Mouse (Mus musculus) hindbrain, embryonic 13.5 days (tissue): ENCODE measurements around the gene Klrb1c. TPM values are rescaled to one million over a fixed set of nuclear protein-coding genes. Genes with fewer than 3 reads are reported as not detected.
"Not testable (repeated sequence)": the region's sequence is repeated elsewhere in the genome, so short reads cannot be mapped to it uniquely, and the experiment has no call there.

Experiments
- ATAC-seq: fragments of 200-750 bp; cut with Nextera tagmentation; 2 replicates; pipeline ENCODE4 v1.8.0; 2017; ENCODE audit warnings: moderate TSS enrichment; ENCODE audit not compliant: low FRiP score
- H3K27ac ChIP-seq: fragments of 300-500 bp; sonication (generic); 2 replicates; pipeline ENCODE4 v1.5.1; 2015; ENCODE audit warnings: inconsistent platforms, mild to moderate bottlenecking, moderate library complexity
- H3K27me3 ChIP-seq: fragments of 300-500 bp; sonication (generic); 2 replicates; pipeline ENCODE4 v1.6.1; 2015; ENCODE audit warnings: mild to moderate bottlenecking, inconsistent platforms
- H3K36me3 ChIP-seq: fragments of 300-500 bp; sonication (generic); 2 replicates; pipeline ENCODE4 v1.6.1; 2015; ENCODE audit warnings: mild to moderate bottlenecking, inconsistent platforms
- H3K4me1 ChIP-seq: fragments of 300-500 bp; sonication (generic); replicated peaks from 2 replicates; pipeline ENCODE4 v1.6.1; 2015; ENCODE audit warnings: inconsistent platforms
- H3K4me2 ChIP-seq: fragments of 300-500 bp; sonication (generic); 2 replicates; pipeline ENCODE4 v1.6.1; 2015; ENCODE audit warnings: inconsistent platforms, mild to moderate bottlenecking, moderate library complexity
- H3K4me3 ChIP-seq: fragments of 300-500 bp; sonication (generic); 2 replicates; pipeline ENCODE4 v1.5.1; 2015; ENCODE audit warnings: mild to moderate bottlenecking, inconsistent platforms
- H3K9ac ChIP-seq: fragments of 300-500 bp; sonication (generic); 2 replicates; pipeline ENCODE4 v1.6.1; 2015; ENCODE audit warnings: mild to moderate bottlenecking, inconsistent platforms
- H3K9me3 ChIP-seq: fragments of 300-500 bp; sonication (generic); 2 replicates; pipeline ENCODE4 v1.6.1; 2016; ENCODE audit warnings: inconsistent platforms
- WGBS: fragments of 180-500 bp; shearing (Covaris S2); methylation state at CpG from one replicate; pipeline ENCODE4 v1.1.7; 2015; 5-methylcytosine and 5-hydroxymethylcytosine counted together
- polyA plus RNA-seq: library from polyadenylated mRNA; unstranded; fragments of >200 nt; fragmentation: Nextera tagmentation; extraction: Ambion mirVana; gene quantifications from 2 replicates; pipeline ENCODE4 v1.2.1, GENCODE M21; 2015

Gene Klrb1c
- polyA plus RNA-seq, 1 experiment from 2014 or later = not detected

DNA sequence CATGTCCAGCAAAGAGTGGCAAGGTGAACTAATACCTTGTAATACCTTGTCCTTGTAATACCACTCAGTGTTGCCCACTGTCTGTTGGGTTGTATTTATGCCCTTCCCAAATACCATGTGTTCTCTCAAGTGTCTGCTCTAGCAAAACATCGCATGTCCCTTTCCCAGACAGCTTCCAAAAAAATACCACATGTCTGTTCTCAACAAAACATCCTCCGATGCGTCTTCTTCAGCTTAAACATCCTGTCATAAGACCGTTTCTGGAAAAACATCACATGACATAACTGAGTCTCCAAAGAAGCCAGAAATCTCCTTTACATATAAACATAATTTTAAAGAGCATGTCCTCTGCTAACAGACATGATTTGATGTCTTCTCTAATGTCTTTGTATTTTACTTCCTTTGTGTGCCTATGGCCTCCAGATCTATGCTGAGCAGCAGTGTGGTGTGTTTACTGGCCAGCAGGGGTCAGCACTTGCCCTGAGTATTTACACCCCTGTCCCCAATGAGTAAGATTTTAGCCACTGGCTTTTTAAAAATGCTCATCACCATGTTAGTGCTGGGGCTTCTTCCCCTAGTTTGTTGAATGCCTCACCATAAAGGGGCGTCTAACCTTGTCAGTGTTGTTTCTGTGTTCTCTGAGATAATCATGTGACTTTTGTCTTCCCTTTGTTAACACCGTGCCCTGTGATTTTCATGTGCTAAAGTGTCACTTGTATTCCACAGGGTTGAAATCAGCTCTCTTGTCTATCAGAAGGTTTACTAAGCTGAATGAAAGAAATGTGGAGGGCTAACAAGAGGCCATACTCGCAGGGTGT, 16.0 kb upstream of the Klrb1c start:
- ATAC-seq = peak; percentile 22; the same call in 1 of the 2 replicates
- H3K9me3 ChIP-seq, H3K27me3 ChIP-seq, H3K4me1 ChIP-seq, H3K36me3 ChIP-seq, H3K9ac ChIP-seq, H3K4me3 ChIP-seq, H3K4me2 ChIP-seq: not testable (repeated sequence)
- WGBS = 67% methylated on average over 7 of the region's 7 CpGs
- H3K27ac ChIP-seq = 0 out of 2 replicates have a peak overlapping the region, but pooled peaks have one; percentile 60

DNA sequence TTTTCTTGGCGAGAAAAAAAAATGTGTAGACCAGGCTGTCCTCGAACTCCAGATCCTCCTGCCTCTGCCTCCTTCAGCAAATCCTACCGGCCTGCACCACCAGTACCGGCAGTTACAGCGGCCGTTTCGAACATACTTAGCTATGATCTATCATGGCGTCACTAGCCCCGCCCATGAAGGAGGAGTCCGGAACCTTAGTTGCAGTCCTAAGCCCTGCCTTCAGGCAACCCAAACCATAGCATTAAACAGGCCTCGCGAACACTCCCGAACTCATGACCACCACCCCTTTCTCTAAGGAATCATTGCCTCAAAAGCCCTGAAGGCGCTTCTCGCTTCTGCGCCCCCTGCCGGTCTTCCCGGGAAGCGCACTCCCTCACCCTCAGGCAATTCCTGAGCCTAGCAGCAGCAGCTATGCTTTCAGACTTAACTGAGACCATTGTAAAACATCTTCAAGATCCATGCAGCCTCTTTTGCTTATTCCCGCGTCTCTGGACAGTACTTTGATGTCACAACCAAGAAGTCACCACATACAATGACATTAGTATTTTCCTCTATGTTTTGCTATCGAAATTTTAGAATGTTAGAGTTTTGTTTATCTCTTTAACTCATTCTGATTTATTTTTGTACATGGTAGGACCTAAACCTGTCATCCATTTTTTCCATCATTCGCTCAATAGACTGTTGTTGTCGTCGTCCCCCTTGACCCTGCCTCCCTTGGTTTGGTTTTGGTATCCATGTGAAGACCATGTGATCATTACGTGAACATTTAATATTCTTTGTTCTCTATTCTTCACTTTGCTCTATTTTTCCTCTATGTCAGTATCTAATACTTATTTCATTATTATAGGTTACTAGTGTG, 14.2 kb upstream of the Klrb1c start:
- WGBS = 6% methylated on average over 26 of the region's 26 CpGs
- no peaks in the 10 kb centered on the region for H3K9me3 ChIP-seq
- peaks cover 2% of the 10 kb centered on the region; the same call in 1 of the 2 replicates for H3K4me1 ChIP-seq
- peak; percentile 91 for ATAC-seq
- peak overlapping the region; percentile 45 for H3K4me3 ChIP-seq
- peak overlapping the region; percentile 88 for H3K27ac ChIP-seq
- H3K4me2 ChIP-seq = peak overlapping the region; percentile 55
- no peaks in the 10 kb centered on the region for H3K27me3 ChIP-seq
- peak overlapping the region; percentile 70 for H3K9ac ChIP-seq
- H3K36me3 ChIP-seq = no peaks in the 10 kb centered on the region

DNA sequence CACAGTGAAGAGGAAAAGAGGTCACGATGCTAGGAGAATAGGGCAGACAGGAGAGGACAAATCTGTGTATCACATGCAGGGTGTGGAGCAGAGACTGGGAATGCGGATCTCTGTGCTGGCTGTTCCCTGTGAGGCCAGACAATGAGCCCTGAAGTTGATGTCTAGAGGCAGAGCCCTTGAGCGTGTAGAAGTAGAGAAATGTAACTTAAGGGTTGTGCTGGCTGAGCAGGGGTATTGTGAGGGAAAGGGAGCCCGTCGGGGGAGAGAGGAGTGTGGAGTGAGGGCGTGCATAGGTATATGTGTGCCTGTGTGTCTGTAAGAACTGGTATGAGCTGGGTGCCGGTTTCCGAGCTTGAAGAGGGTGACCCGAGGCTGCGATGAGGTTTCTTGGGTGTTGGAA, 13.5 kb upstream of the Klrb1c start:
- peak overlapping the region; percentile 45 for H3K4me3 ChIP-seq
- no peaks in the 10 kb centered on the region for H3K9me3 ChIP-seq
- peak overlapping the region; percentile 70 for H3K9ac ChIP-seq
- no peaks in the 10 kb centered on the region for H3K36me3 ChIP-seq
- peak overlapping the region; percentile 55 for H3K4me2 ChIP-seq
- H3K27me3 ChIP-seq = no peaks in the 10 kb centered on the region
- ATAC-seq = peak; percentile 57
- WGBS = 14% methylated on average over 10 of the region's 10 CpGs
- peaks cover 9% of the 10 kb centered on the region for H3K4me1 ChIP-seq
- H3K27ac ChIP-seq = peak overlapping the region; percentile 88

DNA sequence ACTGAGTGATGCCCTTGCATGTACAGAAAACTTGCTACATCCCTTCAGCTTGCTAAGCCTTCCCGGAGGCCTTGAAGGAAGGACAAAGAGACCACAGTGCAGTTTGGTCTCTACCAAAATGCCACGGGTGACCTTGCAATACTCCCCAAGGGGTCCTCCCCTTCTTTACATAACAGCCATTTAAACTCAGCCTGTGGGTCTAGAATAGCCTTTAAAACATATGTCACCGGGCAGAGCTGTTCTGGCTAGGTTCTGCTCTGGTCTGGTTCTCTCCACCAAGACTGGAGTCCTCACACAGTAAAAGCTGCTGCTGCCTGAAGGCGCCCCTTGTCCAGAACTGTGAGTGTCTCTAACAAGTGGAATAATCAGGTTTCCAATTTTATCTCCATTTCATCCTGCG, 11.7 kb upstream of the Klrb1c start:
- not testable (repeated sequence) for H3K36me3 ChIP-seq, H3K4me3 ChIP-seq, H3K4me2 ChIP-seq, H3K9ac ChIP-seq, ATAC-seq, H3K9me3 ChIP-seq, H3K27ac ChIP-seq, H3K27me3 ChIP-seq
- H3K4me1 ChIP-seq = peaks cover 11% of the 10 kb centered on the region
- 88% methylated on average over 5 of the region's 5 CpGs for WGBS

DNA sequence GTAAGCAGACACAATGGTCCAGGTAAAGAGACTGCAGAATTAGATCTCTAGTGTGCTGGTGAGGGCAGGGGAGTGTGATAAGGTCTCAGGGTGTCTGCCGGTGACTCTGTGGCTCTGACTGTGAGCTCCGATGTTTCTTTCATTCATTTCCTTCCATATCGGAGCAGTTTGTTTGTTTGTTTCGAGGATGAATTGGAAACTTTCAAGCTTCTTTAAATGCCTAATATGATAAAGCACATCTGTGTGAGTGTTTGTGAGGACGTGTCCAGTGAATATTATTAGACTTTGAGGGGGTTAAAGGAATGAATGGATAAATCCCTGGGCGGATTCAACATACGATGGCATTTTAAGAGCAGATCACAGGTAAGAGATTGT, 10.9 kb upstream of the Klrb1c start:
- peak overlapping the region; percentile 66 for H3K9ac ChIP-seq
- H3K4me2 ChIP-seq = peak overlapping the region; percentile 50
- H3K27me3 ChIP-seq = no peaks in the 10 kb centered on the region
- no peaks in the 10 kb centered on the region for H3K9me3 ChIP-seq
- no peaks in the 10 kb centered on the region for H3K36me3 ChIP-seq
- WGBS = 21% methylated on average over 7 of the region's 7 CpGs
- no peak for ATAC-seq
- peaks cover 11% of the 10 kb centered on the region for H3K4me1 ChIP-seq
- H3K27ac ChIP-seq = peak overlapping the region; percentile 88
- H3K4me3 ChIP-seq = peak overlapping the region; percentile 60

DNA sequence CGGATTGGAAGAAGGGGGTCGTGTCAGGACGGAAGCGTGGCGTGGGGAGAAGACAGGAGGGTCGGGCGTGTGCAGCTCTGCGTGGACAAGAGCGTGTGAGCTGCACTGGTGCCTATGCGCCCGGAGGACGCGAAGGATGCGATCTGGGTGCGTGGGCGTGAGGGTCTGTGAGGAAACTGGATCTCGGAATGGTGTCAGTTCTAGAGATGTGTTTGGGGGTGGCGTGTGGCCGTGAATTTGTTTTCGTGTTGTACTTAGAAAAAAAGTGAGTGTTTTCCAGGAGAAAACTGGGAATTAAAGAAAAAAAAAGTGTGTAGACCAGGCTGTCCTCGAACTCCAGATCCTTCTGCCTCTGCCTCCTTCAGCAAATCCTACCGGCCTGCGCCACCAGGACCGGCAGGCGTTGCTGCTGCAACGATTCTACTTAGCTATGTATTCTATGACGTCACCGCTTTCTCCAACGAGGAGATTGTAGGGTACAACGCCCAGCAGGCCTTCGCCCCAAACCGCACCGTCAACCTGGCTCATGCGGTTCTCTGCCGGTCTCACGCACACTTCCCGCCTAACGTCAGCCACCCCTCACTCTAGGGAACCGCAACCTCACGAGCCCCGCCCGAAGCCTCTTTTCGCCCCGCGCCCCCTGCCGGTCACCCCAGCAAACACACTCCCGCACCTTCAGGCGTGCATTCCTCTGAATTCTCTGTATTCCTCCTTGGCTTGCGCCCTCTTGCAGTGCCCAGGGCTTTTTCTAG, 10.3 kb upstream of the Klrb1c start:
- WGBS = under 1% methylated on average over 49 of the region's 49 CpGs
- not testable (repeated sequence) for H3K27me3 ChIP-seq, H3K9me3 ChIP-seq, H3K36me3 ChIP-seq
- peak; percentile 81 for ATAC-seq
- Histone ChIP-seq H3K4me1 (peaks cover 11% of the 10 kb centered on the region), H3K9ac (peak overlapping the region; percentile 75), H3K4me2 (peak overlapping the region; percentile 59), H3K4me3 (peak overlapping the region; percentile 60), H3K27ac (peak overlapping the region; percentile 88)

DNA sequence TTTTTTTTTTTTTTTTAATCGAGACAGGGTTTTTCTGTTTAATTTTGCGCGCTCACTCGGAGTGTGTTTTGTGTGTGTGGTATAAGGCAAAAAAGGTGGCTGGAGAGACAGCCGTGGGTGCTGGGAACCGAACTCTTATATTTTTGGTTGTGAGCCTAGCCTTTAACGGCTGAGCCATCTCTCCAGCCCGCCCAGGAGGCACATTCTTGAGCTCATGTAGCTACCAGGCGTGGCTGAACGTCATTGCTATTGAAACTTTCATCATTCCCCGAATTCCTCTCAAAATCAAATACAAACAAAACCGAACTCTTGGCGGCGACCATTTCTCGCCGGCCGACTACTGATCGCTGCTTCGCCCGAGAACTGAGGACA, 9.7 kb upstream of the Klrb1c start:
- H3K4me2 ChIP-seq = peak overlapping the region; percentile 59
- not testable (repeated sequence) for H3K27me3 ChIP-seq, H3K36me3 ChIP-seq, H3K9me3 ChIP-seq
- H3K4me1 ChIP-seq = peaks cover 11% of the 10 kb centered on the region
- H3K4me3 ChIP-seq = peak overlapping the region; percentile 60
- H3K27ac ChIP-seq = peak overlapping the region; percentile 88
- ATAC-seq = peak; percentile 46; the same call in 1 of the 2 replicates
- peak overlapping the region; percentile 75 for H3K9ac ChIP-seq
- 0% methylated on average over 20 of the region's 20 CpGs for WGBS

DNA sequence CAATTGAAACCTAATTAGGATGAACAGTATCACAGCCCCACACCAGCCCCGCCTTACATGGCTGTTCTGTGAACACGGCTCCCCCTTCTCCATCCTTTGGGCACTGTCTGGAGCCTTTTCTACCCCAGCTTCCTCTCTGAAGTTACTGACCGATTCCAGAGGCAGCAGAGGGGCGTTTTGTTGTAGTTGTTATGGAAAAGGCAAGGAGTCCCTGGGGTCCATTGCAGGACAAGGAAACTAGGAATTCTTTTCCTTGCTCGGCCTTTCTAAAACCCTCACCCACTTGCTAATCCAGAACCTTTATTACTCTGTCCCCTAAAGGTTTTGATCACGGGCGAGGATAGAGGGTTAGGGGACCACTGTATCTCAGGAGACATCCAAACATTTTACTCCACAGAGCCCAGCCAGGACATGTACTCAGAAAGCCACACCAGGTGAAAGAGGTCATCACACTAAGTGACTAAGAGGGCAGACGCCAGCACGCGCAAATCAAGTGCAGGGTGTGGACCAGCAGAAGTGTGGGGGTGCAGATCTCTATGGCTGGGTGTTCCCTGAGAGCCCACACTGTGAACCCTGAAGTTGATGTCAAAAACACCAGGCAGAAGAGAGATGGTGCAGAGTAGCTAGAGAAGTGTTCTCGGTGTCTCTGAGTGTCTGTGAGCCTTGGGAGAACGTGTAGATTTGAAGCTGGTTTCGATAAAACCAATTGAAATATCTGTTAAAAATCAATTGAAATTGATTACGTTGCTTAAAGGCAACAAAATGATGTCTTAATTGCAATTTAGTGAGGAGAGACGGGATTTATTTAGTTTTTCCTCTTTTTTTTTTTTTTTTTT, 9.1 kb upstream of the Klrb1c start:
- no peaks in the 10 kb centered on the region for H3K9me3 ChIP-seq
- ATAC-seq = no peak
- no peaks in the 10 kb centered on the region for H3K27me3 ChIP-seq
- peak overlapping the region; percentile 59 for H3K4me2 ChIP-seq
- peak overlapping the region; percentile 60 for H3K4me3 ChIP-seq
- H3K36me3 ChIP-seq = no peaks in the 10 kb centered on the region
- WGBS = 10% methylated on average over 15 of the region's 15 CpGs
- peak overlapping the region; percentile 61 for H3K9ac ChIP-seq
- peaks cover 11% of the 10 kb centered on the region for H3K4me1 ChIP-seq
- H3K27ac ChIP-seq = peak overlapping the region; percentile 41

DNA sequence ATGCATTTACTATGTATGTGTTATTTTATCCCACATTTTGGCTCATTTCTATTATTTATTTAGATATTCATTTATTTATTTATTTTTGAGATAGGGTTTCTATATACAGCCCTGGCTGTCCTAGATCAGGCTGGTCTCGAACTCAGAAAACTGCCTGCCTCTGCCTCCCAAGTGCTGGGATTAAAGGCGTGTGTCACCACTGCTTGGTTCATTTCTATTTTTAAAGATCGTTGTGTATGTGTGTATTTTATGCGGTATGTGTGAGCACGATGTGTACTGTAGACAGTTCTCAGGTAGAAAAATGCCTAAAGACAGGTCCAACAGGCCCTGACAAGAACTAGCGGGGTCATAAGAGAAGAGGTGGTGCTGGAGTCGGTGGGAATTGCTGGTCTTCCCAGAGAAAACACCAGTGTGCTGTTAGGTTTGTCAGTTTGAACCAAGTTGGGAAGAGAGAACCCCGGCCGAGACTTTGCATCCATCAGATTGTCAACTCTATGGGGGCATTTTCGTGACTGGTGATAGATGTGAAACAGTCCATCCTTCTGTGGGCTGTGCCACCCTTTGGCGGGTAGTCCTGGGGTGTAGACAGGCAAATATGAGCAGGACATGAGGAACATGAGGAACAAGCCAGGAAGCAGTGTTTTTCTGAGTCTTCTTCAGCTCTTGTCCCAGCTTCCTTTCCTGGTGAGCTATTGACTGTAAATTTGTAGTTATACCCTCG, 8.3 kb upstream of the Klrb1c start:
- Histone ChIP-seq H3K4me1 (peaks cover 11% of the 10 kb centered on the region), H3K27me3 (no peaks in the 10 kb centered on the region), H3K9me3 (no peaks in the 10 kb centered on the region), H3K36me3 (no peaks in the 10 kb centered on the region), H3K4me3 (peak overlapping the region; percentile 60; the same call in 1 of the 2 replicates), H3K4me2 (peak overlapping the region; percentile 59), H3K9ac (peak overlapping the region; percentile 61; the same call in 1 of the 2 replicates), H3K27ac (no peak overlapping the region)
- ATAC-seq = no peak
- 83% methylated on average over 12 of the region's 12 CpGs for WGBS

DNA sequence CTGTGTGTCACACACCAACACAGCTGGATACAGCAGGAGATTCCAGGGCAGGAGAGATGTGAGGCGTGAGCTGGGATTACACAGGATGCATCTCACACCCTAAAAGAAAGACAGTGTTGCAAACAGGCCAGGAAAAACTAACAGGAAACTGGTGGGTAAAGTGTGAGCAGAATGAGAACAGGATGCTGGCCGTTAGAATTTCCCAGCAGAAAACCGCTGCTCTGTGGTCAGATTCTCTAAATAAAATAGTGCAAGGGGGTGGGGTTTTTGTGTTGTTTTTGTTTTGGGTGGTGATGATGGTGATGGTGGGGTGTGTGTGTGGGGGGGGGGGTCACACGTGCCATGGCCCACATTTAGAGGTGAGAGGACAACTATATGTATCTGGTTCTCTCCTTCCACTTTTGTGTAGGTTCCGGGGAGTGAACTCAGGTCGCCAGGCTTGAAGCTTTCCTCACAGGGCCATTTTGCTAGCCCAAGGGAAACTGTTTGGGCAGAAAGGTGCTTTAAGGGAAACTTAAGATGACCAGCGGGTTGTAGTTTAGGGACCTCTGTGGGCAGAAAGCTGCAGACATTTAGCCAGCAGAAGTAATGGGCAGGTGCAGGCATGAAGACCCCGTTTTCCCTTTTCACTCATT, 7.4 kb upstream of the Klrb1c start:
- Histone ChIP-seq H3K27ac (no peak overlapping the region), H3K36me3 (no peaks in the 10 kb centered on the region), H3K27me3 (no peaks in the 10 kb centered on the region), H3K4me1 (peaks cover 11% of the 10 kb centered on the region), H3K9ac (no peak overlapping the region), H3K4me2 (no peak overlapping the region), H3K9me3 (no peaks in the 10 kb centered on the region), H3K4me3 (no peak overlapping the region)
- 75% methylated on average over 8 of the region's 8 CpGs for whole genome bisulfite sequencing
- no peak for ATAC-seq
